Mouse (Mus musculus): Measurements from ENCODE around the gene Ttc17. TPM values are rescaled to one million over a fixed set of nuclear protein-coding genes. Genes with fewer than 3 reads are reported as not detected.

Ttc17 gene
- total RNA-seq, 2 experiments from 2014 or later, result 34.6 to 36.5 TPM

DNA sequence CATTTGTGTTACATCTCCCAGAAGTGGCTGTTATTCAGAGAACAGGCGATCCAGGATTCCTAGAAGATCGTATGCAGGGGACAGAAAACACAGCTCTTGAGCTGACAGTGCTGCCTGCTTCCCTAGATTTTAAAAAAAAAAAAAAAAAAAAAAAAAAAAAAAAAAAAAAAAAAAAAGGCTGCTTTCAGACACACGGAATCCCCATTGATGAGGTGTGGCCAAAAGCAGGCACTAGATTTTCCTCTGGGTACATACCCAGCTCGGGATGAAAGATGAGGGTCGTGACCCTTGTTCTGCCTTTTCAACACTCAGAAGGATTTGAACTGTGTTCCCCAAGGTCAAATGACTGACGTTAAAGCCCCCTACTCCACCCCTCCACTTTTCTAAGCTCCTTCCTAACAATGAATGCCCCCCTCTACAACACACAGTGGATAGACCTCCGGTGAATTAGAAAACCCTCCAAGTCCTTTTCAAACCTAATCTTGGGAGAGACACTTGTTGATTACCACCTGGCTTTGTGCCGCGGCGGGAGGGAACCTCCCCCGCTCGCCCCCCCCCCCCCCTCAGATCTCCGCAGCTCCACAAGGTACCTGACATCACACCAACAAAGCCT lies 143.5 kb downstream of the Ttc17 start:
- DNase-seq (ENCODE audit: low spot score in 2 of 2), result no peak

DNA sequence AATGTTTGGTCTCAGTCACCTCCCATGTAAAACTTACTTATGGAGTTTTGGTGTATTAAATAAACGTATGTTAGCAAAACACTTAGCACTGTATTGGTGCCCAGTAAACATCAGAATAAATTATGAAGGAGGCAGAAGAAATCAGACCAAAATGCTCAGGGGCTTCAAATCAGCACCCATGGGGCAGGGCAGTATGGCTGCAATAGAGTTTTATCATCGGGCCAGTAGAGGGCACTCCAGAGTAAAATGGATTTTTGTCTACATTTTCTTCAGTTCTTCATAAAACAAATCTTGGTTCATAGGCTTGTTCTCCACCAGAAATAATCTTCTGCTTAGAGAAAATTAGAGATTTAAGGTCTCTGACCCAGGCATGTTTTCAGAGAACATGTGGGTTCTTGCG lies 152.4 kb downstream of the Ttc17 start:
- no peak for DNase-seq (ENCODE audit: low spot score in 2 of 2)

Small RNA genes lying within 50 kb of the gene (microRNA-seq; reads per million reads assigned to microRNA genes)
- 32.1 to 40.5 reads per million in 2 experiments for gene Mir670

Other genes starting within 250 kb of the Ttc17 start
- 10 to 100 TPM; 84.8 to 91.3 TPM for gene Hsd17b12, start 248.7 kb downstream of the Ttc17 start, total RNA-seq (2021)
- 10 to 100 TPM; 47.2 to 49.4 TPM for gene Api5, start 31.4 kb upstream of the Ttc17 start, total RNA-seq (2021)

Measured in layer of hippocampus, postnatal 14 days (tissue).